Mouse (Mus musculus): ENCODE measurements around the gene Poglut1. TPM values are rescaled to one million over a fixed set of nuclear protein-coding genes. Genes with fewer than 3 reads are reported as not detected.

The Poglut1 gene
- polyA plus RNA-seq, 1 experiment from 2014 or later, result 51.4 TPM

GRCm38 (mm10) chr16:38522129-38523084 is 27.7 kb downstream of the Poglut1 start, which contains the start of gene Timmdc1:
Gene Timmdc1, minus strand, starts transcription at chr16:38522663.
- Histone ChIP-seq H3K4me1 (ENCODE audit: control insufficient read depth, insufficient read depth, low read length) (peaks cover 9% of the 10 kb centered on the region; the same call in 1 of the 2 replicates), H3K36me3 (ENCODE audit: control insufficient read depth, insufficient read depth, low read length) (peaks cover 47% of the 10 kb centered on the region), H3K4me2 (ENCODE audit: low read depth, low read length) (peak within 1 kb of the TSS; percentile 71), H3K9me3 (ENCODE audit: control insufficient read depth, low read length) (no peaks in the 10 kb centered on the region), H3K4me3 (ENCODE audit: low read depth, low read length) (peak within 1 kb of the TSS; percentile 98), H3K27ac (replicated peaks; ENCODE audit: low read depth, low read length) (peak within 1 kb of the TSS; percentile 91), H3K27me3 (replicated peaks; ENCODE audit: control insufficient read depth, insufficient read depth, low read length) (no peaks in the 10 kb centered on the region), H3K9ac (ENCODE audit: low read depth, low read length) (peak within 1 kb of the TSS; percentile 96)
- WGBS, result 0% methylated on average over 58 of the region's 73 CpGs
- ATAC-seq (ENCODE audit: low read depth) (peak; percentile 98), DNase-seq (ENCODE audit: low spot score) (peak; percentile 97)

GRCm38 (mm10) chr16:38521211-38521987 is 28.7 kb downstream of the Poglut1 start:
- no peak for ATAC-seq (ENCODE audit: low read depth)
- H3K27me3 ChIP-seq (replicated peaks; ENCODE audit: control insufficient read depth, insufficient read depth, low read length), result no peaks in the 10 kb centered on the region
- WGBS, result 33% methylated on average over 8 of the region's 8 CpGs
- peak overlapping the region; percentile 71 for H3K4me2 ChIP-seq (ENCODE audit: low read depth, low read length)
- H3K4me1 ChIP-seq (ENCODE audit: control insufficient read depth, insufficient read depth, low read length), result peaks cover 9% of the 10 kb centered on the region; the same call in 1 of the 2 replicates
- no peak overlapping the region for H3K27ac ChIP-seq (replicated peaks; ENCODE audit: low read depth, low read length)
- H3K9ac ChIP-seq (ENCODE audit: low read depth, low read length), result peak overlapping the region; percentile 96
- H3K4me3 ChIP-seq (ENCODE audit: low read depth, low read length), result peak overlapping the region; percentile 98
- no peak for DNase-seq (ENCODE audit: low spot score)
- no peaks in the 10 kb centered on the region for H3K9me3 ChIP-seq (ENCODE audit: control insufficient read depth, low read length)
- peaks cover 44% of the 10 kb centered on the region for H3K36me3 ChIP-seq (ENCODE audit: control insufficient read depth, insufficient read depth, low read length)

- H3K36me3 ChIP-seq (ENCODE audit: control insufficient read depth, insufficient read depth, low read length), result peaks cover 42% of the 10 kb centered on the region
Measured at GRCm38 (mm10) chr16:38519140-38519539, 30.9 kb downstream of the Poglut1 start.

GRCm38 (mm10) chr16:38510846-38511245 is 39.2 kb downstream of the Poglut1 start:
- Histone ChIP-seq H3K27me3 (replicated peaks; ENCODE audit: control insufficient read depth, insufficient read depth, low read length) (no peaks in the 10 kb centered on the region), H3K27ac (replicated peaks; ENCODE audit: low read depth, low read length) (no peak overlapping the region), H3K4me2 (ENCODE audit: low read depth, low read length) (no peak overlapping the region), H3K9me3 (ENCODE audit: control insufficient read depth, low read length) (no peaks in the 10 kb centered on the region), H3K4me1 (ENCODE audit: control insufficient read depth, insufficient read depth, low read length) (no peaks in the 10 kb centered on the region), H3K36me3 (ENCODE audit: control insufficient read depth, insufficient read depth, low read length) (peaks cover 66% of the 10 kb centered on the region), H3K4me3 (ENCODE audit: low read depth, low read length) (no peak overlapping the region), H3K9ac (ENCODE audit: low read depth, low read length) (no peak overlapping the region)
- DNase-seq (ENCODE audit: low spot score) (no peak), ATAC-seq (ENCODE audit: low read depth) (no peak)
- WGBS, result 93% methylated on average over 2 of the region's 2 CpGs

More at GRCm38 (mm10) chr16:38519140-38519539, 30.9 kb downstream of the Poglut1 start:
- Histone ChIP-seq H3K4me2 (ENCODE audit: low read depth, low read length) (no peak overlapping the region), H3K4me3 (ENCODE audit: low read depth, low read length) (no peak overlapping the region), H3K27me3 (replicated peaks; ENCODE audit: control insufficient read depth, insufficient read depth, low read length) (no peaks in the 10 kb centered on the region), H3K4me1 (ENCODE audit: control insufficient read depth, insufficient read depth, low read length) (peaks cover 9% of the 10 kb centered on the region; the same call in 1 of the 2 replicates), H3K9me3 (ENCODE audit: control insufficient read depth, low read length) (no peaks in the 10 kb centered on the region), H3K9ac (ENCODE audit: low read depth, low read length) (no peak overlapping the region), H3K27ac (replicated peaks; ENCODE audit: low read depth, low read length) (no peak overlapping the region)
- ATAC-seq (ENCODE audit: low read depth) (no peak), DNase-seq (ENCODE audit: low spot score) (no peak)
- WGBS, result 92% methylated on average over 2 of the region's 2 CpGs

- no peaks in the 10 kb centered on the region for H3K4me1 ChIP-seq (ENCODE audit: control insufficient read depth, insufficient read depth, low read length)
- WGBS, result 71% methylated on average over 4 of the region's 4 CpGs
- no peak overlapping the region for H3K9ac ChIP-seq (ENCODE audit: low read depth, low read length)
- no peak overlapping the region for H3K4me3 ChIP-seq (ENCODE audit: low read depth, low read length)
- no peak overlapping the region for H3K27ac ChIP-seq (replicated peaks; ENCODE audit: low read depth, low read length)
- ATAC-seq (ENCODE audit: low read depth), result peak; percentile 85
- peak; percentile 72 for DNase-seq (ENCODE audit: low spot score)
- H3K36me3 ChIP-seq (ENCODE audit: control insufficient read depth, insufficient read depth, low read length), result peaks cover 64% of the 10 kb centered on the region
- no peaks in the 10 kb centered on the region for H3K27me3 ChIP-seq (replicated peaks; ENCODE audit: control insufficient read depth, insufficient read depth, low read length)
- H3K9me3 ChIP-seq (ENCODE audit: control insufficient read depth, low read length), result no peaks in the 10 kb centered on the region
- H3K4me2 ChIP-seq (ENCODE audit: low read depth, low read length), result no peak overlapping the region
Measured at GRCm38 (mm10) chr16:38506041-38506634, 43.9 kb downstream of the Poglut1 start.

GRCm38 (mm10) chr16:38503528-38503927 is 46.5 kb downstream of the Poglut1 start:
- H3K9me3 ChIP-seq (ENCODE audit: control insufficient read depth, low read length), result no peaks in the 10 kb centered on the region
- H3K27me3 ChIP-seq (replicated peaks; ENCODE audit: control insufficient read depth, insufficient read depth, low read length), result no peaks in the 10 kb centered on the region
- 91% methylated on average over 4 of the region's 4 CpGs for WGBS
- H3K4me3 ChIP-seq (ENCODE audit: low read depth, low read length), result no peak overlapping the region
- H3K9ac ChIP-seq (ENCODE audit: low read depth, low read length), result no peak overlapping the region
- no peak for DNase-seq (ENCODE audit: low spot score)
- no peak overlapping the region for H3K4me2 ChIP-seq (ENCODE audit: low read depth, low read length)
- H3K27ac ChIP-seq (replicated peaks; ENCODE audit: low read depth, low read length), result no peak overlapping the region
- peaks cover 69% of the 10 kb centered on the region for H3K36me3 ChIP-seq (ENCODE audit: control insufficient read depth, insufficient read depth, low read length)
- no peaks in the 10 kb centered on the region for H3K4me1 ChIP-seq (ENCODE audit: control insufficient read depth, insufficient read depth, low read length)
- ATAC-seq (ENCODE audit: low read depth), result no peak

GRCm38 (mm10) chr16:38502469-38502868 is 47.6 kb downstream of the Poglut1 start:
- H3K27me3 ChIP-seq (replicated peaks; ENCODE audit: control insufficient read depth, insufficient read depth, low read length), result no peaks in the 10 kb centered on the region
- 92% methylated on average over 10 of the region's 10 CpGs for WGBS
- ATAC-seq (ENCODE audit: low read depth), result no peak
- peaks cover 71% of the 10 kb centered on the region for H3K36me3 ChIP-seq (ENCODE audit: control insufficient read depth, insufficient read depth, low read length)
- no peak for DNase-seq (ENCODE audit: low spot score)
- no peak overlapping the region for H3K9ac ChIP-seq (ENCODE audit: low read depth, low read length)
- no peak overlapping the region for H3K4me3 ChIP-seq (ENCODE audit: low read depth, low read length)
- H3K4me2 ChIP-seq (ENCODE audit: low read depth, low read length), result no peak overlapping the region
- no peaks in the 10 kb centered on the region for H3K9me3 ChIP-seq (ENCODE audit: control insufficient read depth, low read length)
- no peaks in the 10 kb centered on the region for H3K4me1 ChIP-seq (ENCODE audit: control insufficient read depth, insufficient read depth, low read length)
- no peak overlapping the region for H3K27ac ChIP-seq (replicated peaks; ENCODE audit: low read depth, low read length)

- Histone ChIP-seq H3K9ac (ENCODE audit: low read depth, low read length) (no peak overlapping the region), H3K36me3 (ENCODE audit: control insufficient read depth, insufficient read depth, low read length) (peaks cover 44% of the 10 kb centered on the region), H3K4me2 (ENCODE audit: low read depth, low read length) (no peak overlapping the region), H3K4me1 (ENCODE audit: control insufficient read depth, insufficient read depth, low read length) (no peaks in the 10 kb centered on the region), H3K9me3 (ENCODE audit: control insufficient read depth, low read length) (no peaks in the 10 kb centered on the region), H3K27ac (replicated peaks; ENCODE audit: low read depth, low read length) (no peak overlapping the region), H3K27me3 (replicated peaks; ENCODE audit: control insufficient read depth, insufficient read depth, low read length) (no peaks in the 10 kb centered on the region), H3K4me3 (ENCODE audit: low read depth, low read length) (no peak overlapping the region)
- DNase-seq (ENCODE audit: low spot score) (no peak), ATAC-seq (ENCODE audit: low read depth) (no peak)
- 76% methylated on average over 7 of the region's 7 CpGs for whole genome bisulfite sequencing
Measured at GRCm38 (mm10) chr16:38496604-38497140, 53.4 kb downstream of the Poglut1 start.

All from embryonic facial prominence, embryonic 14.5 days (tissue).